Mouse (Mus musculus) stomach, postnatal 0 days (tissue): ENCODE measurements at regions not wholly inside any gene's neighbourhood (a gene's known extent, or its start where the extent isn't known, plus 50 kb on each side); places are given as distances from the start of the nearest gene placed in this dataset.

Source experiments
- CTCF ChIP-seq: IDR thresholded peaks from 2 replicates; pipeline ENCODE4 v1.5.1; 2016; ENCODE audit warnings: antibody characterized with exemption, low read depth, mild to moderate bottlenecking, moderate library complexity
- EP300 ChIP-seq: optimal IDR thresholded peaks from 2 replicates; pipeline ENCODE3; 2016; ENCODE audit warnings: antibody characterized with exemption

DNA sequence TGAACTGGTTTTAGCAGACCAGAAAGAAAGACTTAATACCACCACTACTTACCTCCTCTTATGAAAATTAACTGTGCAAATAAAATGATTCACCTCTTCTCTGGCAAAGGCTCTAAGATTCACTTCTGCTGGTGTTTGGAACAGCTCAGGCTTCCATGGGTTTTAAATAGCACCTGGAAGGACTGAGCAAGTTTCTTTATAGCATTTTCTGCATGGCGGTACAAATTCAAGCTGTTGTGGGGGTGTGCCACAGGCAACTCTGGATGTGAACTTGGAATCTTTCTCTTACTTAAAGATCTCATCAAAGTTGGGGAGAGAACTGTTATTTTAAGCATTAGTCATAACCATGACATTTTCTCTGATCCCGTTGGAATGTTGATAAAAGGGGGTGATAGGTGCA is 350.1 kb upstream of the Cd180 start:
- no peak for TF ChIP-seq EP300
- no peak for TF ChIP-seq CTCF
